Mouse (Mus musculus) lung, embryonic 14.5 days (tissue): ENCODE measurements around the gene Smyd4. TPM values are rescaled to one million over a fixed set of nuclear protein-coding genes. Genes with fewer than 3 reads are reported as not detected.
A peak's percentile ranks its signal among the peaks of the same experiment; 100 is the strongest.

Source experiments
- ATAC-seq: fragments of 200-750 bp; cut with Nextera tagmentation; 2 replicates; pipeline ENCODE4 v1.8.0; 2017; ENCODE audit warnings: mild to moderate bottlenecking, moderate TSS enrichment, moderate library complexity; ENCODE audit not compliant: insufficient read depth
- DNase-seq: peaks from one replicate; pipeline ENCODE4 v3.0.0-alpha.2; 2015
- H3K27ac ChIP-seq: fragments of 300-500 bp; sonication (generic); 2 replicates; pipeline ENCODE4 v1.5.1; 2014; ENCODE audit warnings: low read depth, mild to moderate bottlenecking, moderate library complexity
- H3K27me3 ChIP-seq: fragments of 300-500 bp; sonication (generic); 2 replicates; pipeline ENCODE4 v1.6.1; 2014; ENCODE audit warnings: low read length, control low read depth; ENCODE audit not compliant: insufficient read depth
- H3K36me3 ChIP-seq: fragments of 300-500 bp; sonication (generic); 2 replicates; pipeline ENCODE4 v1.6.1; 2014; ENCODE audit warnings: control low read depth; ENCODE audit not compliant: insufficient read depth
- H3K4me1 ChIP-seq: fragments of 300-500 bp; sonication (generic); 2 replicates; pipeline ENCODE4 v1.6.1; 2014; ENCODE audit warnings: antibody characterized with exemption, control low read depth; ENCODE audit not compliant: insufficient read depth
- H3K4me2 ChIP-seq: fragments of 300-500 bp; sonication (generic); 2 replicates; pipeline ENCODE4 v1.6.1; 2014; ENCODE audit warnings: mild to moderate bottlenecking
- H3K4me3 ChIP-seq: fragments of 300-500 bp; sonication (generic); 2 replicates; pipeline ENCODE4 v1.5.1; 2014; ENCODE audit warnings: low read depth, low read length
- H3K9ac ChIP-seq: fragments of 300-500 bp; sonication (generic); 2 replicates; pipeline ENCODE4 v1.6.1; 2014
- H3K9me3 ChIP-seq: fragments of 300-500 bp; sonication (generic); 2 replicates; pipeline ENCODE4 v1.6.1; 2016; ENCODE audit warnings: low read depth, low read length, control low read depth
- CTCF ChIP-seq: IDR thresholded peaks from 2 replicates; pipeline ENCODE4 v1.5.1; 2016; ENCODE audit warnings: antibody characterized with exemption, low read depth
- WGBS: fragments of 180-500 bp; shearing (Covaris S2); extraction: QIAGEN DNeasy Blood & Tissue Kit; methylation state at CpG from one replicate; pipeline ENCODE4 v1.1.7; 2014; 5-methylcytosine and 5-hydroxymethylcytosine counted together
- polyA plus RNA-seq: library from polyadenylated mRNA; unstranded; fragments of >200 nt; fragmentation: Nextera tagmentation; extraction: Ambion mirVana; gene quantifications from 2 replicates; pipeline ENCODE4 v1.2.1, GENCODE M21; 2014

The Smyd4 gene
- polyA plus RNA-seq, 1 experiment from 2014 or later = 17.3 TPM

GRCm38 (mm10) chr11:75402271-75402690 lies 54.0 kb downstream of the Smyd4 start:
- 47% methylated on average over 5 of the region's 5 CpGs for WGBS
- ATAC-seq (peak; percentile 73), DNase-seq (peak; percentile 84)
- H3K27me3 ChIP-seq = no peaks in the 10 kb centered on the region
- H3K4me3 ChIP-seq = no peak overlapping the region
- no peaks in the 10 kb centered on the region for H3K9me3 ChIP-seq
- H3K36me3 ChIP-seq = 0 out of 2 replicates have a peak, but pooled peaks cover 8% of the 10 kb centered on the region
- TF ChIP-seq CTCF = peak; percentile 77
- H3K9ac ChIP-seq = no peak overlapping the region
- 0 out of 2 replicates have a peak overlapping the region, but pooled peaks have one; percentile 36 for H3K27ac ChIP-seq
- no peaks in the 10 kb centered on the region for H3K4me1 ChIP-seq
- H3K4me2 ChIP-seq = no peak overlapping the region

GRCm38 (mm10) chr11:75403301-75404052 lies 55.2 kb downstream of the Smyd4 start:
- 63% methylated on average over 6 of the region's 6 CpGs for WGBS
- no peak overlapping the region for H3K4me2 ChIP-seq
- no peaks in the 10 kb centered on the region for H3K27me3 ChIP-seq
- H3K9me3 ChIP-seq = no peaks in the 10 kb centered on the region
- no peak for TF ChIP-seq CTCF
- H3K27ac ChIP-seq = peak overlapping the region; percentile 2; the same call in 1 of the 2 replicates
- H3K4me1 ChIP-seq = no peaks in the 10 kb centered on the region
- peak overlapping the region; percentile 26 for H3K9ac ChIP-seq
- no peak overlapping the region for H3K4me3 ChIP-seq
- peak; percentile 20 for DNase-seq
- no peak for ATAC-seq
- 0 out of 2 replicates have a peak, but pooled peaks cover 8% of the 10 kb centered on the region for H3K36me3 ChIP-seq

- H3K4me3 ChIP-seq = no peak overlapping the region
- DNase-seq (no peak), ATAC-seq (no peak)
- 87% methylated on average over 6 of the region's 6 CpGs for WGBS
- no peaks in the 10 kb centered on the region for H3K9me3 ChIP-seq
- no peak overlapping the region for H3K4me2 ChIP-seq
- H3K4me1 ChIP-seq = no peaks in the 10 kb centered on the region
- H3K27ac ChIP-seq = no peak overlapping the region
- H3K36me3 ChIP-seq = peaks cover 8% of the 10 kb centered on the region; the same call in 1 of the 2 replicates
- H3K27me3 ChIP-seq = no peaks in the 10 kb centered on the region
- no peak for TF ChIP-seq CTCF
- H3K9ac ChIP-seq = no peak overlapping the region
Measured at GRCm38 (mm10) chr11:75404801-75405200, 56.6 kb downstream of the Smyd4 start.

GRCm38 (mm10) chr11:75406104-75406503 lies 57.9 kb downstream of the Smyd4 start:
- TF ChIP-seq CTCF = no peak
- Histone ChIP-seq H3K27ac (no peak overlapping the region), H3K4me3 (no peak overlapping the region), H3K4me2 (no peak overlapping the region), H3K9me3 (no peaks in the 10 kb centered on the region), H3K27me3 (no peaks in the 10 kb centered on the region), H3K4me1 (no peaks in the 10 kb centered on the region), H3K36me3 (peaks cover 5% of the 10 kb centered on the region; the same call in 1 of the 2 replicates), H3K9ac (no peak overlapping the region)
- DNase-seq (no peak), ATAC-seq (no peak)
- WGBS = 72% methylated on average over 4 of the region's 4 CpGs

GRCm38 (mm10) chr11:75406865-75407264 lies 58.6 kb downstream of the Smyd4 start:
- no peak overlapping the region for H3K9ac ChIP-seq
- peak; percentile 66 for DNase-seq
- no peak overlapping the region for H3K27ac ChIP-seq
- H3K4me1 ChIP-seq = no peaks in the 10 kb centered on the region
- no peak for ATAC-seq
- H3K4me3 ChIP-seq = no peak overlapping the region
- 41% methylated on average over 3 of the region's 3 CpGs for WGBS
- H3K4me2 ChIP-seq = no peak overlapping the region
- H3K9me3 ChIP-seq = no peaks in the 10 kb centered on the region
- H3K36me3 ChIP-seq = peaks cover 5% of the 10 kb centered on the region; the same call in 1 of the 2 replicates
- TF ChIP-seq CTCF = peak; percentile 76
- H3K27me3 ChIP-seq = no peaks in the 10 kb centered on the region

GRCm38 (mm10) chr11:75409679-75410575 lies 61.7 kb downstream of the Smyd4 start:
- no peak for TF ChIP-seq CTCF
- no peaks in the 10 kb centered on the region for H3K4me1 ChIP-seq
- no peak for ATAC-seq
- no peaks in the 10 kb centered on the region for H3K27me3 ChIP-seq
- no peak overlapping the region for H3K27ac ChIP-seq
- no peak overlapping the region for H3K4me3 ChIP-seq
- no peak overlapping the region for H3K9ac ChIP-seq
- peaks cover 3% of the 10 kb centered on the region; the same call in 1 of the 2 replicates for H3K36me3 ChIP-seq
- no peak overlapping the region for H3K4me2 ChIP-seq
- 65% methylated on average over 17 of the region's 17 CpGs for WGBS
- no peak for DNase-seq
- H3K9me3 ChIP-seq = no peaks in the 10 kb centered on the region

- ATAC-seq = no peak
- no peak overlapping the region for H3K9ac ChIP-seq
- H3K4me2 ChIP-seq = no peak overlapping the region
- no peaks in the 10 kb centered on the region for H3K27me3 ChIP-seq
- H3K9me3 ChIP-seq = no peaks in the 10 kb centered on the region
- H3K36me3 ChIP-seq = peaks cover 2% of the 10 kb centered on the region; the same call in 1 of the 2 replicates
- no peak for DNase-seq
- no peak for TF ChIP-seq CTCF
- no peak overlapping the region for H3K27ac ChIP-seq
- no peaks in the 10 kb centered on the region for H3K4me1 ChIP-seq
- no peak overlapping the region for H3K4me3 ChIP-seq
- WGBS = 80% methylated on average over 7 of the region's 7 CpGs
Measured at GRCm38 (mm10) chr11:75410591-75410990, 62.4 kb downstream of the Smyd4 start.
